Comparison of ENCODE assay signal across 29 mouse cellular contexts in the genomic region with DNA sequence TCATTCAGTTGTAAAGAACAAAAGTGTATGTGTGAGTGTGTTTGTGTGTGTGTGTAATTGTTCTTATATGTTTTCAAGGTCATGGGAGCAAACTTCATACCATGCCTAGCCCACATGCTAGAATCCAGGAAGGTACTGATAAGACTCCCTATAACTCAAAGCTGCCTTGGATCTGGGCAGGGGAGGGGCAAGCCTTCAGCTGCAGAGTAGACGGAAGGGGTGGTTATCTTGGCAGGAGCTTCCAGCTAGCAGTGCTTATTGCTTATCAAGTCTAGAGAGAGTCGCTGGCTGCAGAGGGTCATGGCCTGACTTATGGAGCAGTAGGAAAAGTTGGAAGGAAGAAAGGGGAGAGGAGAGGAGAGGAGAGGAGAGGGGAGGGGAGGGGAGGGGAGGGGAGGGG.
A peak's percentile ranks its signal among the peaks of the same experiment; 100 is the strongest.
DNase-seq lines count a peak whose midpoint lies in the region; ATAC-seq lines count a peak whose summit lies in the region.
"Had no signal": no experiment of that assay in that cellular context is flagged by ENCODE, and none has a peak within 500 bp of the region (broad histone marks: within the 10 kb centered on the region; RNA-seq: fewer than 3 reads in every experiment).

No protein-coding gene starts in this region.

- H3K36me3 ChIP-seq in heart, embryonic 15.5 days: no peaks in the 10 kb centered on the region
- no peaks in the 10 kb centered on the region for H3K36me3 ChIP-seq in liver, embryonic 12.5 days
- no peaks in the 10 kb centered on the region for H3K36me3 ChIP-seq in forebrain, embryonic 13.5 days (ENCODE audit: poor library complexity, severe bottlenecking)
- H3K36me3 ChIP-seq: embryonic facial prominence, embryonic 10.5 days; embryonic facial prominence, embryonic 15.5 days; forebrain, embryonic 12.5 days; kidney, embryonic 15.5 days; lung, embryonic 15.5 days had no signal

- 0 out of 2 replicates have a peak, but pooled peaks cover 4% of the 10 kb centered on the region for H3K4me1 ChIP-seq in heart, embryonic 15.5 days (replicated peaks)
- H3K4me1 ChIP-seq in liver, embryonic 12.5 days: peaks cover 41% of the 10 kb centered on the region
- H3K4me1 ChIP-seq in forebrain, embryonic 13.5 days: peaks cover 10% of the 10 kb centered on the region; the same call in 1 of the 2 replicates
- H3K4me1 ChIP-seq: embryonic facial prominence, embryonic 15.5 days; forebrain, embryonic 12.5 days; lung, embryonic 15.5 days had no signal

- H3K27me3 ChIP-seq in heart, embryonic 15.5 days: no peaks in the 10 kb centered on the region
- no peaks in the 10 kb centered on the region for H3K27me3 ChIP-seq in liver, embryonic 12.5 days (replicated peaks)
- peaks cover 11% of the 10 kb centered on the region; the same call in 1 of the 2 replicates for H3K27me3 ChIP-seq in forebrain, embryonic 13.5 days
- H3K27me3 ChIP-seq: embryonic facial prominence, embryonic 15.5 days; kidney, embryonic 15.5 days; lung, embryonic 15.5 days; Patski had no signal

- H3K9ac ChIP-seq in heart, embryonic 15.5 days: no peak overlapping the region
- no peak overlapping the region for H3K9ac ChIP-seq in liver, embryonic 12.5 days
- H3K9ac ChIP-seq in forebrain, embryonic 13.5 days: no peak overlapping the region
- H3K9ac ChIP-seq: embryonic facial prominence, embryonic 15.5 days; forebrain, embryonic 12.5 days; kidney, embryonic 15.5 days; lung, embryonic 15.5 days had no signal

- H3K27ac ChIP-seq in heart, embryonic 15.5 days: no peak overlapping the region
- H3K27ac ChIP-seq in liver, embryonic 12.5 days: peak overlapping the region; percentile 76
- no peak overlapping the region for H3K27ac ChIP-seq in forebrain, embryonic 13.5 days
- H3K27ac ChIP-seq: embryonic facial prominence, embryonic 10.5 days; embryonic facial prominence, embryonic 15.5 days; forebrain, embryonic 12.5 days; hindbrain, postnatal 0 days; kidney, embryonic 15.5 days; lung, embryonic 15.5 days had no signal

- DNase-seq in adrenal gland, postnatal 14 days: peak; percentile 6
- no peak for DNase-seq in adrenal gland, postnatal 4 days (ENCODE audit: low spot score in 2 of 2)
- DNase-seq in heart, postnatal 10 days: no peak
- DNase-seq in c-Kit-negative CD71-positive TER-119-positive erythroid progenitor cells, embryonic 14.5 days (ENCODE audit: low read depth, low spot score): peak; percentile 3
- no peak for DNase-seq in layer of hippocampus, adult 8-10 months (ENCODE audit: low spot score in 2 of 2)
- DNase-seq: adrenal gland, postnatal 36 days; cerebellum, adult 8-10 months; cerebellum, postnatal 25 days; gastrocnemius, postnatal 25 days; heart, adult 18-20 months; kidney, adult 11 months; layer of hippocampus, adult 9-11 months; lung, postnatal 36 days; right cerebral cortex, postnatal 25 days; spleen, adult 18-20 months; thymus, adult 18-20 months; thymus, postnatal 25 days had no signal

- intact Hi-C loops in heart, postnatal 10 days (cut with DNase I): no loop called here

- H3K4me3 ChIP-seq in heart, embryonic 15.5 days: no peak overlapping the region
- H3K4me3 ChIP-seq in liver, embryonic 12.5 days: no peak overlapping the region
- no peak overlapping the region for H3K4me3 ChIP-seq in forebrain, embryonic 13.5 days
- H3K4me3 ChIP-seq: embryonic facial prominence, embryonic 10.5 days; embryonic facial prominence, embryonic 15.5 days; forebrain, embryonic 12.5 days; kidney, embryonic 15.5 days; lung, embryonic 15.5 days had no signal

- H3K4me2 ChIP-seq in heart, embryonic 15.5 days: no peak overlapping the region
- H3K4me2 ChIP-seq in liver, embryonic 12.5 days: peak overlapping the region; percentile 38
- H3K4me2 ChIP-seq in forebrain, embryonic 13.5 days: no peak overlapping the region
- H3K4me2 ChIP-seq: embryonic facial prominence, embryonic 15.5 days; forebrain, embryonic 12.5 days; kidney, embryonic 15.5 days; lung, embryonic 15.5 days; midbrain, embryonic 11.5 days had no signal

- 13% methylated on average over 2 of the region's 2 CpGs for WGBS in heart, embryonic 15.5 days
- 15% methylated on average over 2 of the region's 2 CpGs for WGBS in liver, embryonic 12.5 days (ENCODE audit: insufficient replicate concordance)
- 81% methylated on average over 2 of the region's 2 CpGs for WGBS in forebrain, embryonic 13.5 days

- ATAC-seq in heart, embryonic 15.5 days (replicated peaks; ENCODE audit: insufficient number of reproducible peaks, insufficient read depth, low FRiP score, low read depth): 0 out of 2 replicates have a peak, but pooled peaks have one; percentile 38
- peak; percentile 96 for ATAC-seq in liver, embryonic 12.5 days
- no peak for ATAC-seq in forebrain, embryonic 13.5 days
- ATAC-seq: hindbrain, postnatal 0 days; midbrain, embryonic 16.5 days; Patski had no signal

- H3K9me3 ChIP-seq in heart, embryonic 15.5 days (replicated peaks): no peaks in the 10 kb centered on the region
- H3K9me3 ChIP-seq in liver, embryonic 12.5 days (replicated peaks): 0 out of 2 replicates have a peak, but pooled peaks cover 4% of the 10 kb centered on the region
- H3K9me3 ChIP-seq in forebrain, embryonic 13.5 days (replicated peaks): no peaks in the 10 kb centered on the region
- H3K9me3 ChIP-seq: embryonic facial prominence, embryonic 10.5 days; embryonic facial prominence, embryonic 15.5 days; forebrain, embryonic 12.5 days; kidney, embryonic 15.5 days; lung, embryonic 15.5 days had no signal

Comparison
In these comparisons a context has a peak if more than half of its experiments do, and no peak if none do; other contexts are left out.
1. DNase-seq: peak in adrenal gland, postnatal 14 days (single experiment) and c-Kit-negative CD71-positive TER-119-positive erythroid progenitor cells, embryonic 14.5 days (single experiment); none in adrenal gland, postnatal 4 days (0 of 2), heart, postnatal 10 days (0 of 2) and layer of hippocampus, adult 8-10 months (0 of 2).